Mouse (Mus musculus) lung, adult 2 months (tissue): ENCODE results near the gene Tenm4. TPM values are rescaled to one million over a fixed set of nuclear protein-coding genes. Genes with fewer than 3 reads are reported as not detected.

Experiments
- DNase-seq: peaks from one replicate; pipeline ENCODE4 v3.0.0; 2022
- H3K4me1 ChIP-seq: fragments of 200-500 bp; 2 replicates; pipeline ENCODE4 v1.6.1; 2011; ENCODE audit warnings: low read length; ENCODE audit not compliant: control insufficient read depth, insufficient read depth
- H3K4me3 ChIP-seq: fragments of 200-500 bp; replicated peaks from 2 replicates; pipeline ENCODE3; 2011; ENCODE audit warnings: low read depth, mild to moderate bottlenecking, control low read depth, low read length; ENCODE audit errors: extremely low read depth
- CTCF ChIP-seq: fragments of 200-500 bp; IDR thresholded peaks from 2 replicates; pipeline ENCODE4 v1.5.1; 2011; ENCODE audit warnings: mild to moderate bottlenecking, low read length, control low read depth; ENCODE audit not compliant: insufficient read depth
- POLR2A ChIP-seq: fragments of 200-500 bp; IDR thresholded peaks from 2 replicates; pipeline ENCODE4 v1.6.1; 2011; ENCODE audit warnings: low read depth, mild to moderate bottlenecking, control low read depth, low read length, borderline replicate concordance; ENCODE audit errors: extremely low read depth
- WGBS: fragments of 180-500 bp; shearing (Covaris S2); methylation state at CpG from one replicate; pipeline ENCODE4 v1.1.7; 2018; 5-methylcytosine and 5-hydroxymethylcytosine counted together
- polyA plus RNA-seq: library from polyadenylated mRNA; depleted of rRNA; stranded (reverse); fragments of >200 nt; gene quantifications from 2 replicates; pipeline ENCODE4 v1.2.3, GENCODE M21; 2012

Gene Tenm4
- polyA plus RNA-seq, 1 experiment: 0.98 TPM

- no peak for TF ChIP-seq CTCF
- no peak for TF ChIP-seq POLR2A
- H3K4me3 ChIP-seq: no peak overlapping the region
- no peak for DNase-seq
- no peaks in the 10 kb centered on the region for H3K4me1 ChIP-seq
- 82% methylated on average over 7 of the region's 7 CpGs for WGBS
These were observed 340.1 kb downstream of the Tenm4 start for GRCm38 (mm10) chr7:96511018-96511609.

- no peak for DNase-seq
- H3K4me1 ChIP-seq: no peaks in the 10 kb centered on the region
- TF ChIP-seq POLR2A: no peak
- TF ChIP-seq CTCF: no peak
- H3K4me3 ChIP-seq: no peak overlapping the region
- 91% methylated on average over 14 of the region's 14 CpGs for WGBS
These were observed 341.0 kb downstream of the Tenm4 start for GRCm38 (mm10) chr7:96511953-96512511.

DNA sequence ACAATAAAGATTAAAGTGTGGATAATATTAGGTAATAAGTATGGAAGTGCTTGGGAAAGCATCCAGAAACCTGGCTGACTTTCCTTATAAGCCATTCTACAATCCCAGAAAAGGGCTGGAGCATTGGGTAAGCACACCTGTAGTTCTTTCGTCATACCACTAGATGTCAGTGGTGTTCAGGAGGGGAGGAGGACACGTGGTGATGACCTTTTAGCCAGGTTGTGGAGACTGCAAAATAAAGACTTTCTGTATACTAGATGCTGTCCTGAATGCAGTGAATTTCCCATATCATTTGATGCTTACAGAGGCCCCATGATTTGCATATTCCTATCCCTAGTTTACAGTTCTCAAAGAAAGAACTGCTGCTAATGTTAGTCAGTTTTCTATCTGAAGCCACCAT is 348.2 kb downstream of the Tenm4 start:
- 0% methylated on average over 2 of the region's 2 CpGs for WGBS
- peak; percentile 69 for TF ChIP-seq CTCF
- no peak for TF ChIP-seq POLR2A
- no peak for DNase-seq
- H3K4me3 ChIP-seq: no peak overlapping the region
- no peaks in the 10 kb centered on the region for H3K4me1 ChIP-seq

GRCm38 (mm10) chr7:96521956-96522355 is 350.9 kb downstream of the Tenm4 start:
- WGBS: 52% methylated on average over 7 of the region's 7 CpGs
- no peak for TF ChIP-seq CTCF
- DNase-seq: no peak
- no peak overlapping the region for H3K4me3 ChIP-seq
- H3K4me1 ChIP-seq: no peaks in the 10 kb centered on the region

GRCm38 (mm10) chr7:96523673-96524072 is 352.6 kb downstream of the Tenm4 start:
- no peak for DNase-seq
- Histone ChIP-seq H3K4me1 (no peaks in the 10 kb centered on the region), H3K4me3 (no peak overlapping the region)
- no peak for TF ChIP-seq POLR2A
- TF ChIP-seq CTCF: no peak
- WGBS: 63% methylated on average over 2 of the region's 2 CpGs

DNA sequence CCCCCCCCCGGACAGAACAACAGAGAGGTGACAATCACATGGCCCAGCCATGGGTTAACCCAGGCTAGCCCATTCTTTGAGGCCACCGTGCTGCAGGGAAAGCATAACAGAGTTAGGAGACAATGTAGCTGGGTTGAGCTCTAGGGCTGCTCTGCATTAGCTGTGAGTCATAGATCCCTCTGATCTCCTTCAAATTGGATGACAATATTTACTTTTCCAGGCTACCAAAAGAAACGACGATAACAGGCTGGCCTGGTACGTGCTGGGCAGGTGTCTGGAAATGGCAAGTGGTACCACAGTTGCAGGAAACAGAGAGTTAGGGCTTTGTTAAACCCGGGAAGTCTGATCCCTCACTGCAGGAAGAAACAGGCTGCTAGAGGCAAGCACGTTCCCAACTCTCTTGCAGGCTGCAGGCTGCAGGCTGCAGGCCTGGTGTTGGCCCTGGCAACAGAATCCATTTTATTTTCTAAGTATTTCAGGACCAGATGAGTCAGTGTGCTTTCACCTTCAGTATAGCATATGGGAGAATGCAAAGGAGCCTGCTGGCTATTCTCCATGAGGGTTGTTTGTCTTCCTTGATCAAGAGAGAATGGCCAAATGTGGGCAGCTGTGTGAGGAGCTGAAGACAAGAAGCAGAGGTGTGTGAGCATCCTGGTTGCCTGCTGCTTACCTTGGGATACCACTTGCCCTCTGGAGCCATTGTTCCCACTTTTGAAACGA is 353.6 kb downstream of the Tenm4 start:
- 37% methylated on average over 8 of the region's 8 CpGs for WGBS
- TF ChIP-seq CTCF (no peak), POLR2A (no peak)
- no peak for DNase-seq
- Histone ChIP-seq H3K4me3 (no peak overlapping the region), H3K4me1 (no peaks in the 10 kb centered on the region)

DNA sequence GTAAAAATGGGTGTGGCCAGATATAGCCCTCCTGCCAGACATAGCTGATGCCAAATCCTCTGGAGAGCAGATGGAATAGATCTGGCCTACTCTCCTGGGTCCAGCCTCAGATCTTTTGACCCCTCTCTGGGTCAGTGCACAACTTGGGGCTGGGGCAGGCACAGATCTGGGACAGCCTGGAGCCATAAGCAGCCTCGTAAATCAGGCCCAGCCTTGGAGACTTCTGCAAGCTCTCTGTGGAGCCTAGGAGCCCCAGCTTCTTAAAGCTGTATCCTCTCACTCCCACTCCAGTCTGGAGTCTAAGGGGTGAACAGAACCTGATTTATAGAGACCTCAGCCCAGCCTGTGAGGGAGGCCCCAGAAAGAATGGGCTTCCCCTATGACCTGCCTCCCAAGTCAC is 354.3 kb downstream of the Tenm4 start:
- 84% methylated on average over 1 of the region's 1 CpGs for WGBS
- TF ChIP-seq POLR2A (no peak), CTCF (no peak)
- Histone ChIP-seq H3K4me3 (no peak overlapping the region), H3K4me1 (no peaks in the 10 kb centered on the region)
- DNase-seq: no peak

DNA sequence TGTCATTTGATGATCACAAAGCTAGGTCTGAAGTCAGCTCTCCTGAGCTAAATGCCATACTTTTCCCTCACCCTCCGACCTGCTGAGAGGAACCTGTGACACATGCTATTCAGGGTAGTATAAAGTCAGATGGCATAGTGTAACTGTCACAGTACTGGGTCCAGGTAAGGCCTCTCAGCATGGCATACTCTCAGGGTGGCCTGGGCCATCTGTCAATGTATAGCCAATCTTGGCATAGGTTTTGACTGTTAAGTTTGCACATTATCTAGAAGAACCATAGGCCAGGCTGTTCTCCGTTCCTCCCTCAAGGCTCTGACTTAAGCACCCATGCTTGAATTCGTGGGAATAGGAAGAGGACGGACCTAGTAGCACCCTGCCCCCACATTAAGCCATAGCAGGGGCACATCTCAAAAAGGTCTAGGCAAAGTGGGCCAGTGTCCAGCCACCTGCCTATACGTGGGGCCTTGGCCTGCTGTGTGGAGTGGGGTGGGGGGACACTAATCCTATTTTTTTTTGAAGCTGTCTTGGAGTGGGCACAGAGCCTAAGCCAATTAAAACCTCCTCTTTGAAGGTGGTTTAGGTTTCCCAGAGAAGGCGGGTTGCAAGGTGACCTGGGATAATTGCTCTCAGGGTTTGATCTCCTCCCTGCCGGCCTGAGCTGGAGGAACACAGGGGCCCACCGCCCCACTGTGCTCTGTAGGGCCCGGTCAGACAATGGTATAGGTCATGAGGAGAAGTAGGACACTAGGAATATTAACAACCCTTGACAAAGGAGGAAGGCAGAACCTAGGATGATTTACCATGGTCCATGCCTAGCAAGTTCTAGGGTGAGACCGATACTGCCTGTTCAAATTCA is 359.8 kb downstream of the Tenm4 start:
- Histone ChIP-seq H3K4me3 (no peak overlapping the region), H3K4me1 (no peaks in the 10 kb centered on the region)
- no peak for TF ChIP-seq CTCF
- TF ChIP-seq POLR2A: no peak
- WGBS: 82% methylated on average over 10 of the region's 10 CpGs
- no peak for DNase-seq

DNA sequence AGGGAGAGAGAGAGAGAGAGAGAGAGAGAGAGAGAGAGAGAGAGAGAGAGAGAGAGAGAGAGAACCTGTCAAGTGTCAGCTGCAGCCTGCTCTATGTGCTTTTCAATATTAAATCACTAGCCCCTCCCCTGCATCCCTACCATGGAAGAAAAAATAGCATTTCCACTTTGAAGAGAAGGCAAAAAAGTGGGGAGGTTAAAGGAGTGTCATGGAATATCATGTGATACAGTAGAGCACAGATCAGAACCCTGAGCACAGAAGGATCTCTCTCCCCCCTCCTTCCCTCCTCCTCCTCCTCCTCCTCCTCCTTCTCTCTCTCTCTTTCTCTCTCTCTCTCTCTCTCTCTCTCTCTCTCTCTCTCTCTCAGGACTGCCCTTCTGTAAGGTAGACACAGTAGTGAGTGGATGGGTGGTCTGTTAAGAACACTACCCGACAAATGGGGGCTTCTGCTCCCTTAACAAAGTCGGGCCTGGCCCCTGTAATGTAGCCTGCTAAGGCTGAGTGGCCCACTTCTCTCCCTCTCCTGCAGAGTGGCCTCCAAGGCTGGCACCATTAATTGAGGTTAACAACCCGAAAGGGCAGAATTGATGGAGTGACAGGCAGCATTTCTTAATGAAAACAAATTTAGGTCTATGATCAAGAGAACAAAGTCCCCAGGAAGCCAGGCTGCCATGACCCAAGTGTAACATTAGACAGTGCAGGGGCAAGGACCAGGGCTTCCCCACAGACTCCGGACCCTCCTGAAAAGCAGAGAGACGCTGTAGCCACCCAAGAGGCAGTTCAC is 361.1 kb downstream of the Tenm4 start:
- WGBS: 45% methylated on average over 5 of the region's 5 CpGs
- TF ChIP-seq CTCF (no peak), POLR2A (no peak)
- no peak for DNase-seq

More for the DNA sequence above, 361.1 kb downstream of the Tenm4 start:
- Histone ChIP-seq H3K4me3 (no peak overlapping the region), H3K4me1 (no peaks in the 10 kb centered on the region)
